Mouse (Mus musculus) 416B (cell line): ENCODE results near the gene Samt2.
"Not testable (repeated sequence)": the region's sequence is repeated elsewhere in the genome, so short reads cannot be mapped to it uniquely, and the experiment has no call there.

Source experiments
- DNase-seq: peaks from one replicate; pipeline ENCODE4 v3.0.0; 2011; ENCODE audit warnings: low read depth

The Samt2 gene

DNA sequence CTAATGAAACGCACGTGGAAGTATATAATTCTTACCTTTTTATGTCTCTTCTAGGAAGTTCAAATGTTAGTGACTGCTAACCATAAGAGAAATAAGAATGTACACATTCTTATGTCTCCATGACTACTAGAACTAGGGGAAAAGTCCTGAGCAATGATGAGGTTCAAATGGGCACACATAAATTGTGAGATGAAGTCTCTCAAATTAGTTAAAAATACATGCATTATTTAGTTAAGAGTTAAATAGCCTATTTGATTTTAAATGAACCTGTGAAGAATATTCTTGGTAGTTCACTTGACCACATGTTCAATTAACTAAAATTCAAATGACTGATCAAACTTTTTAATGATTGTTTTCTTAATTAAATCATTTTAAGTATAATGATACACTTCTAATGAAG, at the start of gene Samt2:
Gene Samt2 (minus strand): TSS at position 101 of the 400 bp plus-strand sequence.
- DNase-seq, result not testable (repeated sequence)
